Mouse (Mus musculus) erythroblast, embryonic 14.5 days (primary cell): Measurements from ENCODE around the gene Mta1.

ENCODE experiments used
- GATA1 ChIP-seq: IDR thresholded peaks from 2 replicates; pipeline ENCODE4 v1.6.1; 2012; ENCODE audit warnings: low read length, inconsistent platforms, mixed read lengths
- TAL1 ChIP-seq: IDR thresholded peaks from 3 replicates; pipeline ENCODE4 v1.6.1; 2012; ENCODE audit warnings: low read length, inconsistent platforms, mixed read lengths

GRCm38 (mm10) chr12:113060178-113060577 lies 37.9 kb upstream of the Mta1 start:
- TF ChIP-seq GATA1, result no peak
- TF ChIP-seq TAL1, result no peak
